Mouse (Mus musculus): ENCODE data around the gene Timm44. TPM values are rescaled to one million over a fixed set of nuclear protein-coding genes. Genes with fewer than 3 reads are reported as not detected.
A peak's percentile ranks its signal among the peaks of the same experiment; 100 is the strongest.

The Timm44 gene
- polyA plus RNA-seq, 1 experiment from 2014 or later, result 43.6 TPM

GRCm38 (mm10) chr8:4318796-4319572 lies 43.3 kb upstream of the Timm44 start:
- 86% methylated on average over 2 of the region's 2 CpGs for WGBS
- Histone ChIP-seq H3K4me1 (ENCODE audit: control insufficient read depth, insufficient read depth, low read depth, low read length) (peaks cover 25% of the 10 kb centered on the region), H3K27ac (ENCODE audit: low read depth, low read length) (no peak overlapping the region), H3K4me2 (ENCODE audit: low read length) (no peak overlapping the region), H3K27me3 (replicated peaks; ENCODE audit: control insufficient read depth, insufficient read depth, low read length) (no peaks in the 10 kb centered on the region), H3K4me3 (ENCODE audit: low read length) (no peak overlapping the region), H3K9ac (ENCODE audit: low read depth, low read length) (no peak overlapping the region), H3K36me3 (ENCODE audit: control insufficient read depth, insufficient read depth, low read length) (peaks cover 3% of the 10 kb centered on the region; the same call in 1 of the 2 replicates), H3K9me3 (ENCODE audit: control insufficient read depth, low read length) (no peaks in the 10 kb centered on the region)
- ATAC-seq, result no peak

- Histone ChIP-seq H3K4me3 (ENCODE audit: low read length) (no peak overlapping the region), H3K27me3 (replicated peaks; ENCODE audit: control insufficient read depth, insufficient read depth, low read length) (no peaks in the 10 kb centered on the region), H3K4me2 (ENCODE audit: low read length) (no peak overlapping the region), H3K27ac (ENCODE audit: low read depth, low read length) (no peak overlapping the region), H3K9ac (ENCODE audit: low read depth, low read length) (no peak overlapping the region), H3K4me1 (ENCODE audit: control insufficient read depth, insufficient read depth, low read depth, low read length) (peaks cover 17% of the 10 kb centered on the region), H3K9me3 (ENCODE audit: control insufficient read depth, low read length) (no peaks in the 10 kb centered on the region), H3K36me3 (ENCODE audit: control insufficient read depth, insufficient read depth, low read length) (peaks cover 3% of the 10 kb centered on the region; the same call in 1 of the 2 replicates)
- WGBS, result 92% methylated on average over 5 of the region's 5 CpGs
- ATAC-seq, result no peak
Measured at GRCm38 (mm10) chr8:4318124-4318523, 42.4 kb upstream of the Timm44 start.

GRCm38 (mm10) chr8:4314852-4315251 lies 39.1 kb upstream of the Timm44 start:
- no peak for ATAC-seq
- H3K9me3 ChIP-seq (ENCODE audit: control insufficient read depth, low read length), result no peaks in the 10 kb centered on the region
- no peak overlapping the region for H3K9ac ChIP-seq (ENCODE audit: low read depth, low read length)
- H3K4me3 ChIP-seq (ENCODE audit: low read length), result no peak overlapping the region
- no peaks in the 10 kb centered on the region for H3K27me3 ChIP-seq (replicated peaks; ENCODE audit: control insufficient read depth, insufficient read depth, low read length)
- no peaks in the 10 kb centered on the region for H3K4me1 ChIP-seq (ENCODE audit: control insufficient read depth, insufficient read depth, low read depth, low read length)
- H3K4me2 ChIP-seq (ENCODE audit: low read length), result no peak overlapping the region
- peaks cover 14% of the 10 kb centered on the region for H3K36me3 ChIP-seq (ENCODE audit: control insufficient read depth, insufficient read depth, low read length)
- 94% methylated on average over 3 of the region's 3 CpGs for WGBS
- no peak overlapping the region for H3K27ac ChIP-seq (ENCODE audit: low read depth, low read length)

- Histone ChIP-seq H3K4me1 (ENCODE audit: control insufficient read depth, insufficient read depth, low read depth, low read length) (no peaks in the 10 kb centered on the region), H3K27me3 (replicated peaks; ENCODE audit: control insufficient read depth, insufficient read depth, low read length) (no peaks in the 10 kb centered on the region), H3K9me3 (ENCODE audit: control insufficient read depth, low read length) (no peaks in the 10 kb centered on the region), H3K4me2 (ENCODE audit: low read length) (no peak overlapping the region), H3K9ac (ENCODE audit: low read depth, low read length) (no peak overlapping the region), H3K36me3 (ENCODE audit: control insufficient read depth, insufficient read depth, low read length) (peaks cover 20% of the 10 kb centered on the region), H3K27ac (ENCODE audit: low read depth, low read length) (no peak overlapping the region), H3K4me3 (ENCODE audit: low read length) (no peak overlapping the region)
- 78% methylated on average over 3 of the region's 3 CpGs for WGBS
- ATAC-seq, result no peak
Measured at GRCm38 (mm10) chr8:4313254-4314124, 37.8 kb upstream of the Timm44 start.

GRCm38 (mm10) chr8:4312104-4312503 lies 36.4 kb upstream of the Timm44 start:
- no peak for ATAC-seq
- H3K9me3 ChIP-seq (ENCODE audit: control insufficient read depth, low read length), result no peaks in the 10 kb centered on the region
- H3K4me2 ChIP-seq (ENCODE audit: low read length), result no peak overlapping the region
- H3K36me3 ChIP-seq (ENCODE audit: control insufficient read depth, insufficient read depth, low read length), result peaks cover 25% of the 10 kb centered on the region
- H3K27me3 ChIP-seq (replicated peaks; ENCODE audit: control insufficient read depth, insufficient read depth, low read length), result no peaks in the 10 kb centered on the region
- H3K27ac ChIP-seq (ENCODE audit: low read depth, low read length), result no peak overlapping the region
- no peak overlapping the region for H3K4me3 ChIP-seq (ENCODE audit: low read length)
- no peaks in the 10 kb centered on the region for H3K4me1 ChIP-seq (ENCODE audit: control insufficient read depth, insufficient read depth, low read depth, low read length)
- no peak overlapping the region for H3K9ac ChIP-seq (ENCODE audit: low read depth, low read length)

- no peaks in the 10 kb centered on the region for H3K4me1 ChIP-seq (ENCODE audit: control insufficient read depth, insufficient read depth, low read depth, low read length)
- no peak overlapping the region for H3K4me3 ChIP-seq (ENCODE audit: low read length)
- H3K27me3 ChIP-seq (replicated peaks; ENCODE audit: control insufficient read depth, insufficient read depth, low read length), result no peaks in the 10 kb centered on the region
- H3K9me3 ChIP-seq (ENCODE audit: control insufficient read depth, low read length), result no peaks in the 10 kb centered on the region
- ATAC-seq, result no peak
- no peak overlapping the region for H3K4me2 ChIP-seq (ENCODE audit: low read length)
- H3K9ac ChIP-seq (ENCODE audit: low read depth, low read length), result no peak overlapping the region
- no peak overlapping the region for H3K27ac ChIP-seq (ENCODE audit: low read depth, low read length)
- H3K36me3 ChIP-seq (ENCODE audit: control insufficient read depth, insufficient read depth, low read length), result peaks cover 57% of the 10 kb centered on the region
- 96% methylated on average over 2 of the region's 2 CpGs for WGBS
Measured at GRCm38 (mm10) chr8:4305838-4306237, 30.1 kb upstream of the Timm44 start.

GRCm38 (mm10) chr8:4304124-4304547 lies 28.4 kb upstream of the Timm44 start:
- no peak overlapping the region for H3K4me2 ChIP-seq (ENCODE audit: low read length)
- H3K27ac ChIP-seq (ENCODE audit: low read depth, low read length), result no peak overlapping the region
- no peaks in the 10 kb centered on the region for H3K27me3 ChIP-seq (replicated peaks; ENCODE audit: control insufficient read depth, insufficient read depth, low read length)
- H3K4me3 ChIP-seq (ENCODE audit: low read length), result no peak overlapping the region
- H3K9me3 ChIP-seq (ENCODE audit: control insufficient read depth, low read length), result no peaks in the 10 kb centered on the region
- WGBS, result 86% methylated on average over 3 of the region's 3 CpGs
- H3K9ac ChIP-seq (ENCODE audit: low read depth, low read length), result no peak overlapping the region
- no peaks in the 10 kb centered on the region for H3K4me1 ChIP-seq (ENCODE audit: control insufficient read depth, insufficient read depth, low read depth, low read length)
- H3K36me3 ChIP-seq (ENCODE audit: control insufficient read depth, insufficient read depth, low read length), result peaks cover 59% of the 10 kb centered on the region
- no peak for ATAC-seq

- Histone ChIP-seq H3K9me3 (ENCODE audit: control insufficient read depth, low read length) (no peaks in the 10 kb centered on the region), H3K4me2 (ENCODE audit: low read length) (no peak overlapping the region), H3K4me3 (ENCODE audit: low read length) (no peak overlapping the region), H3K27me3 (replicated peaks; ENCODE audit: control insufficient read depth, insufficient read depth, low read length) (no peaks in the 10 kb centered on the region), H3K27ac (ENCODE audit: low read depth, low read length) (no peak overlapping the region), H3K4me1 (ENCODE audit: control insufficient read depth, insufficient read depth, low read depth, low read length) (no peaks in the 10 kb centered on the region), H3K9ac (ENCODE audit: low read depth, low read length) (no peak overlapping the region), H3K36me3 (ENCODE audit: control insufficient read depth, insufficient read depth, low read length) (peaks cover 42% of the 10 kb centered on the region)
- ATAC-seq, result no peak
- 96% methylated on average over 4 of the region's 4 CpGs for WGBS
Measured at GRCm38 (mm10) chr8:4297822-4298221, 22.1 kb upstream of the Timm44 start.

- Histone ChIP-seq H3K4me3 (ENCODE audit: low read length) (no peak overlapping the region), H3K27me3 (replicated peaks; ENCODE audit: control insufficient read depth, insufficient read depth, low read length) (no peaks in the 10 kb centered on the region), H3K36me3 (ENCODE audit: control insufficient read depth, insufficient read depth, low read length) (peaks cover 24% of the 10 kb centered on the region), H3K4me1 (ENCODE audit: control insufficient read depth, insufficient read depth, low read depth, low read length) (no peaks in the 10 kb centered on the region), H3K9ac (ENCODE audit: low read depth, low read length) (no peak overlapping the region), H3K9me3 (ENCODE audit: control insufficient read depth, low read length) (no peaks in the 10 kb centered on the region), H3K4me2 (ENCODE audit: low read length) (no peak overlapping the region), H3K27ac (ENCODE audit: low read depth, low read length) (no peak overlapping the region)
- WGBS, result 89% methylated on average over 5 of the region's 5 CpGs
- peak; percentile 42; the same call in 1 of the 2 replicates for ATAC-seq
Measured at GRCm38 (mm10) chr8:4292738-4293137, 17.0 kb upstream of the Timm44 start.

Measured in hindbrain, embryonic 16.5 days (tissue).